Mouse (Mus musculus) ES-Bruce4 (cell line): ENCODE measurements around the gene Kncn.

ENCODE experiments used
- CTCF ChIP-seq: IDR thresholded peaks from one replicate; pipeline ENCODE4 v1.8.1; 2011; ENCODE audit warnings: low read depth, low read length
- POLR2A ChIP-seq: IDR thresholded peaks from one replicate; pipeline ENCODE4 v1.8.1; 2011; ENCODE audit warnings: low read length; ENCODE audit not compliant: insufficient read depth

DNA sequence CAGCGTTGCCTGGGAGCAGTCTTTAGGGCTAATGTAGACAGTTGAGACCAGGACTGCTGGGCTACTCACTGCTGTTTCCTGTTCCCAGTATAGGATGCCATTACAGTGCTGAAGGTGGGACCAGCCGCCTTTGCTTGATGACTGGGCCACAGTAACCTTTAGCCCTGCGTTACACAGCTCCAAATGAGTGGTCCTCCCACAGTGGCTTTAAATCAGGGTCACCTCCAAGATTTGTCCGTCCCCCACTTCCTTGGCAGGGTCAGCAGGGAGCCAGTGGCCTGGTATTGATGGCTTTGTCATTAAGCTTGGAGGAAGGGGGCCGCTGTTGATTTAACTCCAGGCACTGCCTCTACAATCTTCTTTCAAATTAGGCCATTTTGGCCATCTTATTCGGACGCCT, 20.8 kb upstream of the Kncn start:
- no peak for TF ChIP-seq CTCF
- no peak for TF ChIP-seq POLR2A
